Mouse (Mus musculus) CD4-positive helper T cell, adult 2 months (primary cell): Measurements from ENCODE around the gene Arhgap24.

Source experiments
- DNase-seq: peaks from one replicate; pipeline ENCODE4 v3.0.0-alpha.2; 2012; ENCODE audit warnings: low read depth, missing footprints, low spot score

Arhgap24 gene

GRCm38 (mm10) chr5:102481215-102482211 is at the start of gene Arhgap24:
Gene Arhgap24 (plus strand): TSS chr5:102481391.
- peak; percentile 27 for DNase-seq

- no peak for DNase-seq
Measured at GRCm38 (mm10) chr5:102434182-102434581, 47.0 kb upstream of the Arhgap24 start.

- DNase-seq = no peak
Measured at GRCm38 (mm10) chr5:102436581-102436980, 44.6 kb upstream of the Arhgap24 start.

- DNase-seq = no peak
Measured at GRCm38 (mm10) chr5:102439119-102439877, 41.9 kb upstream of the Arhgap24 start.

GRCm38 (mm10) chr5:102447436-102447835 is 33.8 kb upstream of the Arhgap24 start:
- no peak for DNase-seq

- no peak for DNase-seq
Measured at GRCm38 (mm10) chr5:102450897-102451296, 30.3 kb upstream of the Arhgap24 start.

- no peak for DNase-seq
Measured at GRCm38 (mm10) chr5:102452079-102452797, 29.0 kb upstream of the Arhgap24 start.

GRCm38 (mm10) chr5:102453324-102453723 is 27.9 kb upstream of the Arhgap24 start:
- DNase-seq = no peak

GRCm38 (mm10) chr5:102455247-102455646 is 25.9 kb upstream of the Arhgap24 start:
- DNase-seq = no peak

GRCm38 (mm10) chr5:102460452-102461197 is 20.6 kb upstream of the Arhgap24 start:
- DNase-seq = no peak

GRCm38 (mm10) chr5:102462948-102463347 is 18.2 kb upstream of the Arhgap24 start:
- DNase-seq = no peak

- no peak for DNase-seq
Measured at GRCm38 (mm10) chr5:102465372-102465771, 15.8 kb upstream of the Arhgap24 start.

- DNase-seq = no peak
Measured at GRCm38 (mm10) chr5:102468292-102468691, 12.9 kb upstream of the Arhgap24 start.

GRCm38 (mm10) chr5:102470284-102470683 is 10.9 kb upstream of the Arhgap24 start:
- no peak for DNase-seq

- no peak for DNase-seq
Measured at GRCm38 (mm10) chr5:102478076-102478475, 3.1 kb upstream of the Arhgap24 start.

GRCm38 (mm10) chr5:102483285-102483975 is 2.2 kb downstream of the Arhgap24 start:
- DNase-seq = no peak

- DNase-seq = no peak
Measured at GRCm38 (mm10) chr5:102491554-102491953, 10.4 kb downstream of the Arhgap24 start.

GRCm38 (mm10) chr5:102492152-102492551 is 11.0 kb downstream of the Arhgap24 start:
- no peak for DNase-seq

- DNase-seq = no peak
Measured at GRCm38 (mm10) chr5:102494827-102495226, 13.6 kb downstream of the Arhgap24 start.

GRCm38 (mm10) chr5:102497205-102497604 is 16.0 kb downstream of the Arhgap24 start:
- DNase-seq = no peak
